Mouse (Mus musculus) spleen, adult 10 weeks (tissue): ENCODE results near the gene Ccdc89. TPM values are rescaled to one million over a fixed set of nuclear protein-coding genes. Genes with fewer than 3 reads are reported as not detected.

ENCODE experiments used
- polyA plus RNA-seq: library from polyadenylated mRNA; stranded (reverse); fragments of 350-450 nt; fragmentation: Illumina TruSeq; extraction: RNeasy Lipid Tissue Mini Kit (QIAGEN cat#74804); gene quantifications from one replicate; pipeline ENCODE4 v1.2.3, GENCODE M21; 2015; ENCODE audit warnings: low replicate concordance; ENCODE audit not compliant: insufficient read depth

Ccdc89 gene
- polyA plus RNA-seq = 0.11 TPM

GRCm38 (mm10) chr7:90426020-90427001 is at the start of gene Ccdc89:
TSS of gene Ccdc89 (plus strand) at chr7:90426577.

GRCm38 (mm10) chr7:90442518-90443080 is 16.2 kb downstream of the Ccdc89 start, which contains the start of gene Crebzf:
TSS of gene Crebzf (plus strand) at chr7:90442729.

DNA sequence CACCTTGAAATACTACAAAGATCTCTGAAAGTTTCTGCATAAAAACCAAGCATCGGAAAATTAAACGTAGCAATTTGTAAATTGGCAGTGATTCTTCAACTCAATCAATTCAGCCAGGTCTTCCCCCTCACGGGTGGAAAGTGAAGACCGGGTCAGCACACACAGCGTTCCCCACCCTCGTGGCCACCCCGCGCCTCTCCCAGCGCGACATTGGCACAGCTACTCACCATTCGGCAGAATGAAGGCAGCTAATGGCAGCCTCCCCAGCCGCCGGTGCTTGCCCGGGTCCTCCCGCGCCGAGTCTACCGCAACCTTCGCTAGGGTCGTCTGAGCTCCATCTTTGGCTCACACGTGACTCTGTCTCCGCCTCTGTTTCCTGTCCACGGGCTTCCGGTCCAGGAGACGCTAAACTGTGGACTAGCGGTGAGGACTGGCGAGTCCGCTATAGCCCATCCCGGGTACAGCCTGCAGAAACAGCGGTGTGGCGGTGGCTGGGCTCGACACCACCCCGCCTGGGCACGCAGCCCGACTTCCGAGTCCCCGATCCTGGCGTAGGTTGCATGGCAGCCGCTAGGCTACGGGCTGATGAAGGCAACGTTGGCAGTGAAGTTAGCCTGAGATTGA is 30.6 kb downstream of the Ccdc89 start, which contains the start of gene Tmem126a:
Gene Tmem126a, minus strand, starts transcription at position 385 of the 624 bp plus-strand sequence.

DNA sequence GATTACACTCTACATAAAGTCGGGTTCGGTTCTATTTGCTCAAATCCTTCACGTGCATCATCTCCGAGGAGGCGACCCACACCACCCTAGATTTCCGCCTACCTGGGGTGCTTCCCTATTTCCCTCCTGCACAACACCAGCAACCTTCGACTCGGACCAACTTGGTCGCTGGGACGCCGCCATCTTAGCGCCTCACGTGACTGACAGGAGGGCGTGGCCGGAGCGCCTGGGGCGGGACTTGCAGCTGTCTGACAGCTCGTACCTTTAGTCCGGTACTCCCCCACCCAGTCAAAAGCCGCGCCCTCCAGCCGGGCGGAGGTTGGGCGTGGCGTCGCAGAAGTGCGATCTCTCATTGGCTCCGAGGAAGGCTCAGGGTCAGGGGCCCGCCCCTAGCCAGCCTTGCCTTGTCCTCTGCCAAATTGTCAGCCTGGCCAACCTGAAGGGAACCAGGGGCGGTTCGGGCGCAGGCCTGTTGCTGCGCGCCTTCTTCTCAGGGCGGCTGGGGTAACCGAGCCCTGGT is 49.5 kb downstream of the Ccdc89 start, which contains the start of gene Tmem126b:
Gene Tmem126b, minus strand, starts transcription at position 209 of the 520 bp plus-strand sequence.

GRCm38 (mm10) chr7:90476313-90477245 is 50.2 kb downstream of the Ccdc89 start, which contains the start of gene Dlg2:
TSS of gene Dlg2 (plus strand) at chr7:90476672.

Other genes with a start within 250 kb of the Ccdc89 start
- gene Ccdc83, start 160.8 kb upstream of the Ccdc89 start, polyA plus RNA-seq = not detected
- 10.6 TPM for gene Sytl2, start 124.3 kb upstream of the Ccdc89 start, polyA plus RNA-seq
- gene Crebzf, start 16.2 kb downstream of the Ccdc89 start, polyA plus RNA-seq = 155 TPM
- 57.0 TPM for gene Tmem126a, start 30.7 kb downstream of the Ccdc89 start, polyA plus RNA-seq
- gene Tmem126b, start 49.4 kb downstream of the Ccdc89 start, polyA plus RNA-seq = 29.5 TPM
- gene Dlg2, start 50.1 kb downstream of the Ccdc89 start, polyA plus RNA-seq = 12.6 TPM